Mouse (Mus musculus): Measurements from ENCODE around the gene Aacs. TPM values are rescaled to one million over a fixed set of nuclear protein-coding genes. Genes with fewer than 3 reads are reported as not detected.
A peak's percentile ranks its signal among the peaks of the same experiment; 100 is the strongest.

Aacs gene
- 21.3 and 24.9 TPM in 2 replicates for total RNA-seq (2012; rRNA removed)
- 34.5 and 48.8 TPM in 2 replicates for total RNA-seq (2014; rRNA removed)
- 39.8 and 58.3 TPM in 2 replicates for polyA plus RNA-seq (2012; ENCODE audit: insufficient read length, low read depth)

DNA sequence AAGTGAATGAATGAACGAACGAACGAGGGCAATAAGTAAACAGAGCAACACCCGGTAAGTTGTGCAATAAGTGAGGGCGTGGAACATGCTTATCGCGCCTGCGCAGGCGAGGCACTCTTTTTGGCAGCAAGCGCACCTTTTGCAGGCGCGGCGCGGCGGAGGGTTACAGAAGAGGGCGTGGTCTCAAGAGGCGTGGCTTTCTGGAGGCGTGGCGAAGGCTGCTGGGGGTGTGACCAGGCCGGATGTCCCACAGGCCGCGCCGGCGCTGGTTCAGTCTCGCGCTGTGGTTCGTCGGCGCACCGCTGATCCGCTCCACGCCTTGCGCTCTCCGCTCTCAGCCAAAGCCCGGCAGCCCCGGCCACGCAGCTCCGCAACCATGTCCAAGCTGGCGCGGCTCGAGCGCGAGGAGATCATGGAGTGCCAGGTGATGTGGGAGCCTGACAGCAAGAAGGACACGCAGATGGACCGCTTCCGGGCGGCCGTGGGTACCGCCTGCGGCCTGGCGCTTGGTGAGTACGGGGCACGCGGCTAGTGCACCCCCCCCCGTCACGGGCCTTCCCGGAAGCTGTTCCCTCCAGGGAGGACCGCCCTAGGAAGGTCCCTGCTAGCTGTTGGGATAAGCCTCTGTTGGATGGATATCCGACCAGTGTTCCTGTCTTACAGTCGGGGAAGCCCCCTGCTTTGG lies at the start of gene Aacs:
Aacs (plus strand) TSS at position 214 of the 685 bp plus-strand sequence.
- Histone ChIP-seq H3K4me2 (ENCODE audit: insufficient read depth, low read depth, poor library complexity, severe bottlenecking) (peak within 1 kb of the TSS; percentile 76), H3K9ac (ENCODE audit: insufficient read depth, low read depth) (peak within 1 kb of the TSS; percentile 76), H3K9me3 (replicated peaks; ENCODE audit: low read length) (no peaks in the 10 kb centered on the region), H3K27me3 (replicated peaks) (no peaks in the 10 kb centered on the region), H3K4me3 (replicated peaks in 1 of 3; ENCODE audit: low read depth in 2 of 3, low read length in 2 of 3, poor library complexity in 1 of 3) (peak within 1 kb of the TSS; percentile 83 to 88 (median 87)), H3K79me2 (replicated peaks; ENCODE audit: control insufficient read depth, extremely low read depth, insufficient read depth, poor library complexity, severe bottlenecking) (peaks cover 8% of the 10 kb centered on the region; the same call in 1 of the 2 replicates), H3K4me1 (ENCODE audit: control insufficient read depth in 1 of 2, insufficient read depth in 2 of 2) (peaks cover 16 to 47% of the 10 kb centered on the region in 2 experiments; a peak in 3 of 4 replicates), H3K36me3 (replicated peaks in 1 of 2; ENCODE audit: control insufficient read depth in 1 of 2, insufficient read depth in 1 of 2, low read length in 1 of 2) (peaks cover 0 to 33% of the 10 kb centered on the region in 2 experiments), H3K27ac (ENCODE audit: insufficient read depth, low read depth) (peak within 1 kb of the TSS; percentile 13; the same call in 1 of the 2 replicates)
- dilution Hi-C loops (cut with MboI; ENCODE audit: extremely low pct_ligation_motif_present, extremely low pct_unique_long_range_greater_than_20kb, low sequenced_read_pairs): no loop called here
- TF ChIP-seq EP300 (IDR thresholded peaks at IDR 0.05; ENCODE audit: low read length) (no peak), USF1 (IDR thresholded peaks at IDR 0.05; ENCODE audit: low read depth, low read length) (peak; percentile 9; the same call in 1 of the 2 replicates), GABPA (IDR thresholded peaks at IDR 0.05; ENCODE audit: insufficient replicate concordance, low read depth, low read length) (no peak), PAX5 (IDR thresholded peaks at IDR 0.05; ENCODE audit: low read length) (no peak), USF2 (conservative IDR thresholded peaks at IDR 0.05; ENCODE audit: low read depth, low read length) (no peak), ZC3H11A (IDR thresholded peaks at IDR 0.05; ENCODE audit: low read depth, low read length) (no peak), IRF4 (IDR thresholded peaks at IDR 0.05; ENCODE audit: low read depth, low read length) (peak; percentile 66; the same call in 1 of the 2 replicates), RAD21 (IDR thresholded peaks at IDR 0.05; ENCODE audit: low read depth, low read length) (no peak), MAZ (IDR thresholded peaks at IDR 0.05; ENCODE audit: low read depth, low read length) (no peak), HCFC1 (IDR thresholded peaks at IDR 0.05; ENCODE audit: low read depth, low read length) (peak; percentile 69), E2F4 (IDR thresholded peaks at IDR 0.05; ENCODE audit: insufficient replicate concordance, low read depth, low read length) (no peak), NRF1 (IDR thresholded peaks at IDR 0.05; ENCODE audit: low read depth, low read length) (peak; percentile 98), TBP (conservative IDR thresholded peaks at IDR 0.05; ENCODE audit: low read depth, low read length) (peak; percentile 83), TCF12 (IDR thresholded peaks at IDR 0.05; ENCODE audit: low read depth, low read length) (peak; percentile 92), MEF2A (IDR thresholded peaks at IDR 0.05; ENCODE audit: borderline replicate concordance, low read depth, low read length) (peak; percentile 70), ZNF384 (IDR thresholded peaks at IDR 0.05; ENCODE audit: low read depth, low read length) (no peak), MAX (IDR thresholded peaks at IDR 0.05; ENCODE audit: low read length) (peak; percentile 79; the same call in 1 of the 2 replicates), ETS1 (conservative IDR thresholded peaks at IDR 0.05; ENCODE audit: low read depth, low read length) (no peak), BHLHE40 (IDR thresholded peaks at IDR 0.05; ENCODE audit: low read depth, low read length) (peak; percentile 72), SMC3 (IDR thresholded peaks at IDR 0.05; ENCODE audit: low read depth, low read length) (no peak; the same call in 1 of the 2 replicates), RCOR1 (conservative IDR thresholded peaks at IDR 0.05; ENCODE audit: low read depth, low read length) (no peak), POLR2A (IDR thresholded peaks at IDR 0.05; ENCODE audit: low read depth, low read length) (peak; percentile 98), MYC (IDR thresholded peaks at IDR 0.05; ENCODE audit: low read depth, low read length) (peak; percentile 72; the same call in 1 of the 2 replicates), UBTF (IDR thresholded peaks at IDR 0.05; ENCODE audit: low read depth, low read length) (no peak), SIN3A (IDR thresholded peaks at IDR 0.05; ENCODE audit: low read length) (peak; percentile 85; the same call in 1 of the 2 replicates), JUND (conservative IDR thresholded peaks at IDR 0.05; ENCODE audit: low read depth, low read length) (no peak), CHD1 (IDR thresholded peaks at IDR 0.05; ENCODE audit: low read depth, low read length) (no peak), MXI1 (IDR thresholded peaks at IDR 0.05; ENCODE audit: low read depth, low read length) (peak; percentile 91; the same call in 1 of the 2 replicates), JUN (IDR thresholded peaks at IDR 0.05; ENCODE audit: insufficient read depth, low read depth, low read length) (no peak), CTCF (conservative IDR thresholded peaks at IDR 0.05 in 1 of 2, IDR thresholded peaks at IDR 0.05 in 1 of 2; ENCODE audit: low read depth in 2 of 2, low read length in 2 of 2) (no peak), ELF1 (IDR thresholded peaks at IDR 0.05; ENCODE audit: low read depth, low read length) (peak; percentile 77), MAFK (IDR thresholded peaks at IDR 0.05; ENCODE audit: insufficient replicate concordance, low read length) (no peak), KAT2A (IDR thresholded peaks at IDR 0.05; ENCODE audit: insufficient replicate concordance, low read length) (peak; percentile 91), NELFE (IDR thresholded peaks at IDR 0.05; ENCODE audit: low read depth, low read length) (peak; percentile 96), ZKSCAN1 (IDR thresholded peaks at IDR 0.05; ENCODE audit: borderline replicate concordance, low read depth, low read length) (no peak), POLR2AphosphoS2 (IDR thresholded peaks at IDR 0.05; ENCODE audit: low read depth, low read length) (peak; percentile 81), ZMIZ1 (IDR thresholded peaks at IDR 0.05; ENCODE audit: low read depth, low read length) (peak; percentile 92), CHD2 (IDR thresholded peaks at IDR 0.05; ENCODE audit: low read length) (peak; percentile 62)
- DNase-seq (ENCODE audit: extremely low read depth): peak; percentile 91
- in situ Hi-C loops (cut with MboI; ENCODE audit: low pct_ligation_motif_present, low pct_unique_long_range_greater_than_20kb, low sequenced_read_pairs): no loop called here
